In the genomic region with DNA sequence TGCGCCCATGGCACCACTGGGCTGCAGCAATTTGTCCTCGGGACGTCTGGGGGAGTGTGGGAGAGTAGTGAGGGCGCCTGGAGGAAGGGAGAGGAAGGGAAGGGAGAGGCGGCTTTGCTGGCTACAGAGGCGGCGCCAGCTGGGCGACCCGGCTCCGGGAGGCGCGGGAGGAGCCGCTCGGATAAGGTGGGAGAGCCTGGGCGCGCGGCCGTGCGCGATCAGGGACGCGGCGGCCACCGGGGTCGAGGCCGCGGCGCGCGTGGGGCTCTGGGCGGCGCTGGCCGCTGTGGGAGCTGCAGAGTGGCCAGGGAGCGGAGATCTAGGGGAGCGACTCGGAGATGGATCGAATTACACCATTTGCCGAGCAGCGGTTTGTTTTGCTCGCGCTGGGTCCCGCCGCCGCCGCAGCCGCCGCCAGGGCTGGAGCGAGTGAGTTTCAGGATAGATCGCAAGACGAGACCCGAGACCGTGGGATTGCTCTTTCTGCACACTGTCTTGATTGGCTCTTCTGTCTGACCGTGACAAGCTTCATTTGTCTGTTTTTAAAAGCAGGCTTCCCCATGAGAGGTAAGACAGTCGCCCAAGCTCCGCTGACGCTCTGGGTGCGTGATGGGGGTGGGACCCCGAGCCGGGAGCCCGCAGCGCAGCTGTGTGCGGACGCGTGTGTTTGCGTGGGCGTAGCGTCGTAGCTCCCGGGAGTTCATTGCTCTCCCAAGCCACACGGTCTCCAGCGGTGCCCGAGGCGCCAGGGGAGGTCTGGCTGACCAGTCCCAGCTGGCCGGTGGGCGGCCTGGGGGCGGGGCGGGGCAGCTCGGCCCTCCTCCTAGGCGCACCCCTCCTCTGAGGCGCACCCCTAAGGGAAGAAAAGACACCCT, we compare ENCODE assay signal across 8 mouse cellular contexts.
A peak's percentile ranks its signal among the peaks of the same experiment; 100 is the strongest.
DNase-seq lines count a peak whose midpoint lies in the region; ATAC-seq lines count a peak whose summit lies in the region.

No protein-coding gene starts in this region.

- intact Hi-C loops in left cerebral cortex, postnatal 25 days (cut with DNase I): loop anchor here (5.0 kb wide), 4 partner anchors 47 to 508 kb away; no protein-coding TSS in a partner anchor

- H3K4me1 ChIP-seq in intestine, embryonic 15.5 days (replicated peaks): peaks cover 29% of the 10 kb centered on the region

- DNase-seq in adrenal gland, postnatal 14 days: peak; percentile 89
- peak; percentile 86 for DNase-seq in embryo, embryonic 9.5 days (ENCODE audit: extremely low spot score)
- DNase-seq in left cerebral cortex, postnatal 25 days (ENCODE audit: low spot score in 2 of 2): peak; percentile 81 to 83
- DNase-seq in right cerebral cortex, postnatal 36 days (ENCODE audit: low spot score in 2 of 2): peak; percentile 70 to 77
- no peak for DNase-seq in natural killer cell, adult 2 months (ENCODE audit: low spot score in 2 of 2)

- H3K27me3 ChIP-seq in intestine, embryonic 15.5 days (replicated peaks): no peaks in the 10 kb centered on the region

- H3K9ac ChIP-seq in intestine, embryonic 15.5 days: peak overlapping the region; percentile 94

- H3K36me3 ChIP-seq in intestine, embryonic 15.5 days: no peaks in the 10 kb centered on the region

- H3K4me2 ChIP-seq in intestine, embryonic 15.5 days (replicated peaks): peak overlapping the region; percentile 81

- H3K27ac ChIP-seq in intestine, embryonic 15.5 days: peak overlapping the region; percentile 98

- no peaks in the 10 kb centered on the region for H3K9me3 ChIP-seq in intestine, embryonic 15.5 days

- H3K4me3 ChIP-seq in intestine, embryonic 15.5 days (replicated peaks): peak overlapping the region; percentile 90

- WGBS in intestine, embryonic 15.5 days: under 1% methylated on average over 59 of the region's 80 CpGs

- peak; percentile 49 for ATAC-seq in granulocyte monocyte progenitor cell, adult 5-6 weeks (replicated peaks; ENCODE audit: poor library complexity, severe bottlenecking)
- ATAC-seq in intestine, embryonic 15.5 days: peak; percentile 91
- peak; percentile 45 for ATAC-seq in megakaryocyte progenitor cell, adult 5-6 weeks (replicated peaks; ENCODE audit: poor library complexity)

Comparison
In these comparisons a context has a peak if more than half of its experiments do, and no peak if none do; other contexts are left out.
1. DNase-seq: peak in adrenal gland, postnatal 14 days (single experiment), embryo, embryonic 9.5 days (single experiment), left cerebral cortex, postnatal 25 days (2 of 2) and right cerebral cortex, postnatal 36 days (2 of 2); none in natural killer cell, adult 2 months (0 of 2).
2. Peak in every context shown above with its lines, with median percentiles within 50 percentile points of each other: ATAC-seq.